Mouse (Mus musculus): ENCODE results near the gene Sprr1b. TPM values are rescaled to one million over a fixed set of nuclear protein-coding genes. Genes with fewer than 3 reads are reported as not detected.
"Not testable (repeated sequence)": the region's sequence is repeated elsewhere in the genome, so short reads cannot be mapped to it uniquely, and the experiment has no call there.

Gene Sprr1b
- total RNA-seq (2021): not detected
- long read RNA-seq: 0 reads

- DNase-seq (ENCODE audit: low spot score in 2 of 2): no peak
Measured at GRCm38 (mm10) chr3:92438689-92439088, at the start of gene Sprr1b. TSS of gene Sprr1b (minus strand) at chr3:92438789.

GRCm38 (mm10) chr3:92486307-92486706 lies 47.7 kb upstream of the Sprr1b start:
- DNase-seq (ENCODE audit: low spot score in 2 of 2): no peak

- DNase-seq (ENCODE audit: low spot score in 2 of 2): no peak
Measured at GRCm38 (mm10) chr3:92485863-92486262, 47.3 kb upstream of the Sprr1b start, which contains the start of gene Sprr1a. TSS of gene Sprr1a (minus strand) at chr3:92485895.

GRCm38 (mm10) chr3:92481249-92481648 lies 42.7 kb upstream of the Sprr1b start:
- not testable (repeated sequence) for DNase-seq (ENCODE audit: low spot score in 2 of 2)

- no peak for DNase-seq (ENCODE audit: low spot score in 2 of 2)
Measured at GRCm38 (mm10) chr3:92470111-92470510, 31.5 kb upstream of the Sprr1b start.

GRCm38 (mm10) chr3:92467424-92467823 lies 28.8 kb upstream of the Sprr1b start:
- DNase-seq (ENCODE audit: low spot score in 2 of 2): no peak

- no peak for DNase-seq (ENCODE audit: low spot score in 2 of 2)
Measured at GRCm38 (mm10) chr3:92466576-92466975, 28.0 kb upstream of the Sprr1b start.

- DNase-seq (ENCODE audit: low spot score in 2 of 2): no peak
Measured at GRCm38 (mm10) chr3:92458620-92459019, 20.0 kb upstream of the Sprr1b start, which contains the start of gene Sprr3. TSS of gene Sprr3 (minus strand) at chr3:92458720.

GRCm38 (mm10) chr3:92455151-92455550 lies 16.6 kb upstream of the Sprr1b start:
- DNase-seq (ENCODE audit: low spot score in 2 of 2): no peak

GRCm38 (mm10) chr3:92440177-92440576 lies 1.6 kb upstream of the Sprr1b start:
- no peak for DNase-seq (ENCODE audit: low spot score in 2 of 2)

GRCm38 (mm10) chr3:92432282-92432681 lies 6.3 kb downstream of the Sprr1b start, which contains the start of gene Sprr2k:
TSS of gene Sprr2k (plus strand) at chr3:92432582.
- DNase-seq (ENCODE audit: low spot score in 2 of 2): no peak

- no peak for DNase-seq (ENCODE audit: low spot score in 2 of 2)
Measured at GRCm38 (mm10) chr3:92429323-92429722, 9.3 kb downstream of the Sprr1b start, which contains the start of gene Gm9774. TSS of gene Gm9774 (minus strand) at chr3:92429423.

GRCm38 (mm10) chr3:92417782-92418181 lies 20.8 kb downstream of the Sprr1b start, which contains the start of gene Sprr2j-ps:
TSS of gene Sprr2j-ps (plus strand) at chr3:92418082.
- DNase-seq (ENCODE audit: low spot score in 2 of 2): no peak

- no peak for DNase-seq (ENCODE audit: low spot score in 2 of 2)
Measured at GRCm38 (mm10) chr3:92407691-92408090, 30.9 kb downstream of the Sprr1b start, which contains the start of gene Sprr2i. TSS of gene Sprr2i (plus strand) at chr3:92407991.

- peak in 1 of 2 experiments; percentile 6 for DNase-seq (ENCODE audit: low spot score in 2 of 2)
Measured at GRCm38 (mm10) chr3:92394301-92394700, 44.3 kb downstream of the Sprr1b start.

Other genes starting within 250 kb of the Sprr1b start
- not detected for gene Sprr2a1, start 223.0 kb downstream of the Sprr1b start, total RNA-seq (2021)
- gene Sprr2a2, start 222.9 kb downstream of the Sprr1b start, total RNA-seq (2021): not detected
- gene Sprr2a3, start 153.4 kb downstream of the Sprr1b start, total RNA-seq (2021): not detected
- gene Sprr2b, start 122.2 kb downstream of the Sprr1b start, total RNA-seq (2021): not detected
- not detected for gene Sprr2d, start 99.6 kb downstream of the Sprr1b start, total RNA-seq (2021)
- gene Sprr2e, start 86.6 kb downstream of the Sprr1b start, total RNA-seq (2021): not detected
- gene Sprr2f, start 73.6 kb downstream of the Sprr1b start, total RNA-seq (2021): not detected
- not detected for gene Sprr2h, start 53.1 kb downstream of the Sprr1b start, total RNA-seq (2021)
- not detected for gene Sprr2i, start 30.8 kb downstream of the Sprr1b start, total RNA-seq (2021)
- not detected for gene Sprr2j-ps, start 20.7 kb downstream of the Sprr1b start, total RNA-seq (2021)
- 1 to 10 TPM in 1 of 2 experiments, under 1 TPM in 1; 0.89 to 3.5 TPM for gene Gm9774, start 9.4 kb downstream of the Sprr1b start, total RNA-seq (2021)
- gene Sprr2k, start 6.2 kb downstream of the Sprr1b start, total RNA-seq (2021): not detected
- gene Sprr3, start 19.9 kb upstream of the Sprr1b start, total RNA-seq (2021): not detected
- not detected for gene Sprr1a, start 47.1 kb upstream of the Sprr1b start, total RNA-seq (2021)
- not detected for gene Sprr4, start 61.7 kb upstream of the Sprr1b start, total RNA-seq (2021)
- gene 2310046K23Rik, start 95.7 kb upstream of the Sprr1b start, total RNA-seq (2021): not detected
- not detected for gene Ivl, start 134.9 kb upstream of the Sprr1b start, total RNA-seq (2021)
- not detected for gene Smcp, start 150.2 kb upstream of the Sprr1b start, total RNA-seq (2021)
- not detected for gene 2210017I01Rik, start 168.7 kb upstream of the Sprr1b start, total RNA-seq (2021)
- not detected for gene Lce6a, start 182.9 kb upstream of the Sprr1b start, total RNA-seq (2021)
- gene Lce1a1, start 209.5 kb upstream of the Sprr1b start, total RNA-seq (2021): not detected
- not detected for gene Lce1b, start 218.1 kb upstream of the Sprr1b start, total RNA-seq (2021)
- gene Lce1a2, start 231.5 kb upstream of the Sprr1b start, total RNA-seq (2021): not detected
- gene Lce1c, start 240.5 kb upstream of the Sprr1b start, total RNA-seq (2021): not detected
- not detected for gene Lce1d, start 248.4 kb upstream of the Sprr1b start, total RNA-seq (2021)

Measured in layer of hippocampus, adult 18-20 months (tissue).